Mouse (Mus musculus): ENCODE measurements at regions not wholly inside any gene's neighbourhood (a gene's known extent, or its start where the extent isn't known, plus 50 kb on each side); places are given as distances from the start of the nearest gene placed in this dataset.

DNA sequence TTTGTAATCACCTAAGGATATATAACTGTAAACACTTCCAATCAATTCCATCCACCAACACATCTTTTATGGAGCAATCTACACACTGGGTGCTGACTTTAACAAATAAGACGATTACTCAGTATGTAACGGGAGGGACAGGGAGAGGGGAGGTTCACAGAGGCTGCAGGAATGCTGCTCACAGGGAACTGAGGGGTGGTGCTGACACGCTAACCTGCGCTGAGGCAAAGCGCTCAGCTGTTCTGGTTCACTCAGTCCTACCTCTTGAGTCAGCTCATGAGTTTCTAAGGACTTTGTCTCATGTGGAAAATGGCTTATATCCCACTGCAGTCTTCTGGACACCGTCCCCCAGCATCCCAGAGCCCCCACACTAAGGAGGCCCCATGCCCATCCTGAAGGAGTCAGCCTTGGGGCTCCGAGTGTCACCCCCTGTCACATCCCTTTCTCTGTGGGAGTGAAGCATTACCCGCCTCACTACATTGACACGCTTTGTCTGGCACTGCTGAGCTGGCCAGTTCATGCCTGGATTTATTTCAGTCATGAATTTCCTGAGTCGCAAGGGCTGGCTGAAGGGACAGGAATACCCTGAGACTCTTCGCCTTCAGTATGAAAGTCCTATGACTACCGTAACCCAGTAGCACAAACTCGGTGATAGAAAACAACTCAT lies 184.6 kb upstream of the Dynlrb2 start:
- H3K9me3 ChIP-seq: peaks cover 58% of the 10 kb centered on the region
- H3K4me1 ChIP-seq: no peaks in the 10 kb centered on the region
- H3K27me3 ChIP-seq (replicated peaks): no peaks in the 10 kb centered on the region
- TF ChIP-seq FLI1 (IDR thresholded peaks at IDR 0.05; ENCODE audit: low read length): no peak
- TF ChIP-seq GATA1 (IDR thresholded peaks at IDR 0.05; ENCODE audit: borderline replicate concordance, low read length): no peak
- H3K4me3 ChIP-seq (replicated peaks): no peak overlapping the region
- H3K36me3 ChIP-seq (replicated peaks; ENCODE audit: low read length): no peaks in the 10 kb centered on the region

DNA sequence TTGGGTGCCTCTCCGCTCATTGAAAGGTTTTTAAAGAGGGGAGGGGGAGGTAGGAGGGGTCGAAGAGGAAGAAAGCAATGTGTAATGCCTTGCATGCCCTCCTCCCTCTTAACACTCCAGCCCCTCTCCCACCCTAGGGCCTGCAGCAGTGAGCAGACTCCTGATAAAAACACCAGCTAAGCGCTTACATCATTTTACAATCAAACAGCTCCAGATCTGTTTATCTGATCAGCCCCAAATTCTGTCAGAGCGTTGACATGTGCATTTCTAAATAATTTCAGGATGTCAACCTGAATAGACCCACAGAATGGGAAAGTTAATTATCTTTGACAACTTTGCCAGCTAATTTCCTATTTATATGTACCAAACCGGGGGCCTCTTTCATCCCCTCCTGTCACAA lies 189.4 kb upstream of the Dynlrb2 start:
- H3K9me3 ChIP-seq: peaks cover 60% of the 10 kb centered on the region
- H3K36me3 ChIP-seq (replicated peaks; ENCODE audit: low read length): no peaks in the 10 kb centered on the region
- no peaks in the 10 kb centered on the region for H3K4me1 ChIP-seq
- no peaks in the 10 kb centered on the region for H3K27me3 ChIP-seq (replicated peaks)
- H3K4me3 ChIP-seq (replicated peaks): no peak overlapping the region
- TF ChIP-seq GATA1 (IDR thresholded peaks at IDR 0.05; ENCODE audit: borderline replicate concordance, low read length) (no peak), FLI1 (IDR thresholded peaks at IDR 0.05; ENCODE audit: low read length) (no peak)

DNA sequence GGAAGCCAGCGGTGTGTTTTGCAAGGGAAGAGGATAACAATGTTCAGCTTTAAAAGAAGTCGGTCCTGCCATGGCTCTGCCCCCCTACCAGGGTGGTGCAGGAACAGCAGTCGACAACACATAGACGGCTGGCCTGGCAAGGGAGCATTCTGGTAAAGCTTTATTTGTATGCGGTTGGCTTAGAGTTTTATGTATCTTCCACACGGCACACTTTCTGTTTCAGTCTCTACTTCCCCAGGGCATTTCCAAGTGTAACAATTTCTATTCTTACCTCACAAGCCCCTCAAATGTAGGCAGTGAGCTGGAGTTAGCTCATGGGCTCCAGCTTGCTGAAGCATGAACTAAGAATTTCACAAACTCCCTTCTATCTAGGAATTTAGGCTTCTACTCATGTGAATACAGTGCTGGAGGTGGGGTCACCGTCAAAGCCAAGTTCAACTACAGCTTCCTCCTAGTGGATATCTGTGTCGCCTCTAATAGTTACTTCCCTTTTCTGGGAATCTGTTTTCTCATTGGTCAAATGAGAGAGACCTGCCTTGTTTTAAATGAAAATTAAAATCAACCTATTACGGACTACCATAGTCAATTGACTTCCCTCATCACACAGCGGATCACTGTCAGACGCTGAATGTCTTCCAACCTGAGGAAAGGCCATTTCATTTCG lies 190.2 kb upstream of the Dynlrb2 start:
- H3K9me3 ChIP-seq: peaks cover 58% of the 10 kb centered on the region
- H3K27me3 ChIP-seq (replicated peaks): no peaks in the 10 kb centered on the region
- H3K36me3 ChIP-seq (replicated peaks; ENCODE audit: low read length): no peaks in the 10 kb centered on the region
- no peaks in the 10 kb centered on the region for H3K4me1 ChIP-seq
- no peak overlapping the region for H3K4me3 ChIP-seq (replicated peaks)
- TF ChIP-seq GATA1 (IDR thresholded peaks at IDR 0.05; ENCODE audit: borderline replicate concordance, low read length): no peak
- TF ChIP-seq FLI1 (IDR thresholded peaks at IDR 0.05; ENCODE audit: low read length): no peak

DNA sequence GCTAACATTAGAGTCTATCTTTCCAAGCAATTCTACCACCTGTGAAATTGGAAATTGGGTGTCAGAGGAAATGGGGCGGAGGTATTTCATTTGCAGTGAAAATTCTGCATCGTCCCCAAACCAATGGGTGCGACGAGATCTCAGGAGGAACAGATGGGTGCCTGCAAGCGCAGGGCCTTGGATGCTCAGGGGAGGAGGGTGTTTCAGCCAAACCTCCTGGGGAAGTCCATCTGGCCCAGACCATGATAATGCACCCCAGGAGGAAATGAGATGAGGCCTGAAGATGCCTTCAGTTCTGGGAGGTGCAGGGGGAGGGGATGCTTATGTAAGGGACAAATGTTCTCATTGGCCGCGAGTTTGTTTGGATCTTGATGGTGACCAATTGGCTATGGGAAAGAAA lies 205.9 kb upstream of the Dynlrb2 start:
- Histone ChIP-seq H3K4me1 (no peaks in the 10 kb centered on the region), H3K9me3 (peaks cover 21% of the 10 kb centered on the region; the same call in 1 of the 2 replicates), H3K4me3 (replicated peaks) (no peak overlapping the region), H3K27me3 (replicated peaks) (no peaks in the 10 kb centered on the region), H3K36me3 (replicated peaks; ENCODE audit: low read length) (no peaks in the 10 kb centered on the region)
- no peak for TF ChIP-seq GATA1 (IDR thresholded peaks at IDR 0.05; ENCODE audit: borderline replicate concordance, low read length)
- TF ChIP-seq FLI1 (IDR thresholded peaks at IDR 0.05; ENCODE audit: low read length): no peak

DNA sequence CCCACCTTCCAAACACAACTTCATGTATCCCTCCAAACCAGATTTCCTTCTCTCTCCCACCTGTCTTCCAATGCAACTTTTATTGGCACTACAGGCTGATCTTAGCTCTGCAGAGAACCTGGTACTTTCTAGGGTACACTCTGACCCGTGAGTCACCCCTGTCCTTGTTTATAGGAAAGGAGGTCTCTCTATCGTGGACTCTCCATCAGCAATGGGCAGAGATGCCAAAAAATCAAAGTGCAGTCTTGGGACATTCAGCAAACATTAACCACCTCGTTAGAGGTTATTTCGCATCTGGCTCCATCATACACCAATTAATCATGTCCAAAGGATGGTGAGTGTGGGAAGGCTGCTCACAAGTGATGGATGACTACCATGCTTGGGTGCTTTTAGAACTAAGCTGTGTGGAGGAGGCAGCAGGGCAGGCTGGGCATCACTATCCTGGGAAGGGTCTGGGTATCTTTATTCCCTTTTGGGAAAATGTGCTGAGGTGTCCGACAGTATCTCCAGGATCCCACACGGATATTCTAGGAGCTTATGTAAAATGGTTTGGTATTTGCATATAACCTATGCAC lies 214.0 kb upstream of the Dynlrb2 start:
- H3K9me3 ChIP-seq: peaks cover 25% of the 10 kb centered on the region
- TF ChIP-seq GATA1 (IDR thresholded peaks at IDR 0.05; ENCODE audit: borderline replicate concordance, low read length) (no peak), FLI1 (IDR thresholded peaks at IDR 0.05; ENCODE audit: low read length) (no peak)
- no peak overlapping the region for H3K4me3 ChIP-seq (replicated peaks)
- no peaks in the 10 kb centered on the region for H3K4me1 ChIP-seq
- no peaks in the 10 kb centered on the region for H3K27me3 ChIP-seq (replicated peaks)
- no peaks in the 10 kb centered on the region for H3K36me3 ChIP-seq (replicated peaks; ENCODE audit: low read length)

DNA sequence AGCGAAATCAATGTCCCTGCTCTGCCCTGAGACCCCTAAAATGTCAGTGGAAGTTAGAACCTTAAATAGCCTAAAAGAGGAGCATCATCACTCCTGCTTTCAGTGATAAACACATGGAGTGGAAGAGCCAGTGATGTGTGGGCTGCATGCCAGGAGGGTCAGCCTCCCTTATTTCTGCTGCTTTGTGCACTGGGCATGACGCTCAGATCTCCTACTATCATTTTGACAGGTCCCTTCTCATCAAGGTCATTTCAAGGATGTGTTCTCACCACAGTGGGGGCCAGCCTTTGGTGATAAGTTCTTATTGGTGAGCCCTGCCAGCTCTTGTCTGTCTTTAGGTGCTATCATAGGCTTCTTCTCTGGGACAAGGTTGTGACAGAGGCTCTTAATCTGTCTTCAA lies 215.5 kb upstream of the Dynlrb2 start:
- no peak for TF ChIP-seq FLI1 (IDR thresholded peaks at IDR 0.05; ENCODE audit: low read length)
- no peaks in the 10 kb centered on the region for H3K27me3 ChIP-seq (replicated peaks)
- no peak overlapping the region for H3K4me3 ChIP-seq (replicated peaks)
- no peaks in the 10 kb centered on the region for H3K4me1 ChIP-seq
- H3K9me3 ChIP-seq: peaks cover 35% of the 10 kb centered on the region
- H3K36me3 ChIP-seq (replicated peaks; ENCODE audit: low read length): no peaks in the 10 kb centered on the region

DNA sequence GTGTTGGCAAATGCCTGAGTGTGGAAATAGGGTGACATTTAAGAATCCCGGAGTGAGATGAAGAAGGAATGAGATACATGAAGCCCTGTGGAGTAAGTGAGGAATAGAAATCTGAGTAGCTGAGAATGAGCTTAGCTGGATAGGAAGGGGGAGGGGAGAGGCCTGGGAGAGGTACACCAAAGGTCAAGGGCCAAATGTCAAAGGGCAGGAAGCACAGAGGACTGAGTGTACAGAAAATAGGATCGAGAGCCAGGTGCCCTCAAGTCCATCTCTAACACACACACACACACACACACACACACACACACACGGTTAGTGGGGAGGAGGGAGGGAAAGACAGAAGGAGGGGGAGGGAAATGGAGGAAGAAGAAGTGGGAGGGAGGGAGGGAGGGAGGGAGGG lies 220.8 kb upstream of the Dynlrb2 start:
- no peak overlapping the region for H3K4me3 ChIP-seq (replicated peaks)

DNA sequence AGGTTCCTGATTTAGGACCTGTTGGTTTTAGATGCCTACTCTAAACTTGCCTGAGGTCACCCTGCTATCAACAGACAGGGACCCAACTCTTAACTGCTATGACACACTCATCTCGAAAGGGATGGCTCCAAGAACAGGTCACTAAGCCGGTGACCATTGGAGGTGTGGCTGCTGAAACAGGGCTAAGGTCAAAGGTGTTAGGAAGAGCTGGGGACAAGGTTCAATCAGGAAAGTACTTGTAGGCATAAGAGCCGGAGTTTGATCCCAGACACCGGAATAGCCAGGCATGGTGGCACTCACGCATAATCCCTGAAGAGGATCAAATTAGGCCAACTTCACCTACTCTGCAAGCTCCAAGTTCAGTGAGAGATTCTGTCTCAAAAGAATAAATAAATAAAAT lies 222.4 kb upstream of the Dynlrb2 start:
- peaks cover 19% of the 10 kb centered on the region for H3K9me3 ChIP-seq
- H3K27me3 ChIP-seq (replicated peaks): no peaks in the 10 kb centered on the region
- no peaks in the 10 kb centered on the region for H3K36me3 ChIP-seq (replicated peaks; ENCODE audit: low read length)
- TF ChIP-seq GATA1 (IDR thresholded peaks at IDR 0.05; ENCODE audit: borderline replicate concordance, low read length) (no peak), FLI1 (IDR thresholded peaks at IDR 0.05; ENCODE audit: low read length) (no peak)
- no peak overlapping the region for H3K4me3 ChIP-seq (replicated peaks)
- no peaks in the 10 kb centered on the region for H3K4me1 ChIP-seq

More for the DNA sequence above, 220.8 kb upstream of the Dynlrb2 start:
- H3K9me3 ChIP-seq: peaks cover 29% of the 10 kb centered on the region
- H3K27me3 ChIP-seq (replicated peaks): no peaks in the 10 kb centered on the region
- no peaks in the 10 kb centered on the region for H3K4me1 ChIP-seq
- TF ChIP-seq FLI1 (IDR thresholded peaks at IDR 0.05; ENCODE audit: low read length) (no peak), GATA1 (IDR thresholded peaks at IDR 0.05; ENCODE audit: borderline replicate concordance, low read length) (no peak)
- H3K36me3 ChIP-seq (replicated peaks; ENCODE audit: low read length): no peaks in the 10 kb centered on the region

DNA sequence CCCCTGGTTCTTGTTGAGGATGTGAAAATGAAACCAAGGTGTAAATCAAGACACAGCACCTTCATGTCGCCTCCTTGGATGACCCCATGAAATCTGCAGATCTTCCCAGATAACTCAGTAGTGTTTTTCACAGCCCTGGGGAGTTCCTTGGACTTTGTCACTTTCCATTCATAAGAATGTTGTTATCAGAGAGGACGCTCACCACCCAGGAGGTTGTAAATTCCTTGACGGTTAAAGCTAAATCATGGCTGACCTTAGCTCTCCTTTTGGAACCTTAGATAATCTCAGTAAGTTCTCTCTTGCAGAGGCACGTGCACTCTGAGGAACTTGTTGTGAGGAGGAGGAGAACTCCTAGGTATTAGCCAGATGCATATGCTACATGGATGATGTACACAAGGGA lies 229.8 kb upstream of the Dynlrb2 start:
- Histone ChIP-seq H3K27me3 (replicated peaks) (no peaks in the 10 kb centered on the region), H3K9me3 (peaks cover 39% of the 10 kb centered on the region)
- no peak for TF ChIP-seq GATA1 (IDR thresholded peaks at IDR 0.05; ENCODE audit: borderline replicate concordance, low read length)
- no peak for TF ChIP-seq FLI1 (IDR thresholded peaks at IDR 0.05; ENCODE audit: low read length)

DNA sequence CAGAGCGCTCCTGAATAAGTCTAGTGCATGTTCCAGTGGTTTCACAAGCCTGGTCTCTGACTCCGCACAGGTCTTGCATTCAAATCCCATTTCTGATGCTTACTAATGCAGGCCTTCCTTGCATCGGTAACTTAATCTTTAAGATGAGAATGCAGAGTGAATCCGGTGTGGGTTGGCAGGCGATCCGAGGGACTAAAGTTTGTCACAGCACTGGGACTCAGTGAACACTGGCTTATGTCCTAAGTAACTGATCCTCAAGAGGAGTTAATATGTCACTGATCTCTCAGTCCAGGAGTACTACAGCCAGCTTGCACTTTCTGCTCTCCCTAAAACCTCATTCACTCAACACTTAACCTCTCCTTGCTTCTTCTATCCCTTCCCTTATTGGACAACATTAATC lies 233.5 kb upstream of the Dynlrb2 start:
- TF ChIP-seq FLI1 (IDR thresholded peaks at IDR 0.05; ENCODE audit: low read length): no peak
- no peak for TF ChIP-seq GATA1 (IDR thresholded peaks at IDR 0.05; ENCODE audit: borderline replicate concordance, low read length)
- Histone ChIP-seq H3K9me3 (peaks cover 67% of the 10 kb centered on the region), H3K27me3 (replicated peaks) (no peaks in the 10 kb centered on the region)

More for the DNA sequence above, 229.8 kb upstream of the Dynlrb2 start:
- Histone ChIP-seq H3K4me3 (replicated peaks) (no peak overlapping the region), H3K36me3 (replicated peaks; ENCODE audit: low read length) (no peaks in the 10 kb centered on the region), H3K4me1 (no peaks in the 10 kb centered on the region)

More for the DNA sequence above, 233.5 kb upstream of the Dynlrb2 start:
- Histone ChIP-seq H3K36me3 (replicated peaks; ENCODE audit: low read length) (no peaks in the 10 kb centered on the region), H3K4me3 (replicated peaks) (no peak overlapping the region), H3K4me1 (no peaks in the 10 kb centered on the region)
